Mouse (Mus musculus): ENCODE results near the gene Sacm1l.

- TF ChIP-seq CTCF (IDR thresholded peaks at IDR 0.05 in 2 of 3, conservative IDR thresholded peaks at IDR 0.05 in 1 of 3; ENCODE audit: control insufficient read depth in 1 of 3, insufficient read depth in 1 of 3, low read depth in 2 of 3, low read length in 3 of 3, poor library complexity in 1 of 3, severe bottlenecking in 1 of 3) = no peak
- no peak for TF ChIP-seq MAX (IDR thresholded peaks at IDR 0.05; ENCODE audit: low read length)
- no peak for TF ChIP-seq UBTF (IDR thresholded peaks at IDR 0.05; ENCODE audit: borderline replicate concordance, insufficient read depth, low read depth, low read length)
- TF ChIP-seq SIN3A (IDR thresholded peaks at IDR 0.05; ENCODE audit: low read length) = no peak
- no peak for TF ChIP-seq NRF1 (IDR thresholded peaks at IDR 0.05; ENCODE audit: insufficient read depth, low read depth, low read length, poor library complexity, severe bottlenecking)
Observed at GRCm38 (mm10) chr9:123589240-123589910, 59.8 kb downstream of the Sacm1l start.
